Mouse (Mus musculus): Measurements from ENCODE around the gene Fbxo47. TPM values are rescaled to one million over a fixed set of nuclear protein-coding genes. Genes with fewer than 3 reads are reported as not detected.
A peak's percentile ranks its signal among the peaks of the same experiment; 100 is the strongest.

Fbxo47 gene
- polyA plus RNA-seq, 1 experiment from 2014 or later = 0.84 TPM

- 83% methylated on average over 2 of the region's 2 CpGs for WGBS
- Histone ChIP-seq H3K4me2 (no peak overlapping the region), H3K36me3 (no peaks in the 10 kb centered on the region)
Observed at GRCm38 (mm10) chr11:97905540-97905939, 21.6 kb upstream of the Fbxo47 start.

GRCm38 (mm10) chr11:97904801-97905200 is 20.8 kb upstream of the Fbxo47 start:
- 79% methylated on average over 13 of the region's 13 CpGs for WGBS
- Histone ChIP-seq H3K4me2 (no peak overlapping the region), H3K36me3 (no peaks in the 10 kb centered on the region), H3K9me3 (no peaks in the 10 kb centered on the region), H3K4me3 (no peak overlapping the region), H3K4me1 (no peaks in the 10 kb centered on the region), H3K27me3 (0 out of 2 replicates have a peak, but pooled peaks cover 3% of the 10 kb centered on the region), H3K9ac (no peak overlapping the region), H3K27ac (no peak overlapping the region)
- ATAC-seq (ENCODE audit: insufficient number of reproducible peaks, insufficient read depth, low FRiP score, low TSS enrichment, low read depth) = no peak

More at GRCm38 (mm10) chr11:97905540-97905939, 21.6 kb upstream of the Fbxo47 start:
- H3K27ac ChIP-seq = no peak overlapping the region
- no peaks in the 10 kb centered on the region for H3K9me3 ChIP-seq
- H3K27me3 ChIP-seq = 0 out of 2 replicates have a peak, but pooled peaks cover 3% of the 10 kb centered on the region
- no peak for ATAC-seq (ENCODE audit: insufficient number of reproducible peaks, insufficient read depth, low FRiP score, low TSS enrichment, low read depth)
- no peak overlapping the region for H3K9ac ChIP-seq
- no peaks in the 10 kb centered on the region for H3K4me1 ChIP-seq
- H3K4me3 ChIP-seq = no peak overlapping the region

- no peak for ATAC-seq (ENCODE audit: insufficient number of reproducible peaks, insufficient read depth, low FRiP score, low TSS enrichment, low read depth)
- H3K27ac ChIP-seq = no peak overlapping the region
- no peak overlapping the region for H3K9ac ChIP-seq
- H3K4me3 ChIP-seq = no peak overlapping the region
- no peak overlapping the region for H3K4me2 ChIP-seq
- H3K27me3 ChIP-seq = no peaks in the 10 kb centered on the region
- WGBS = 80% methylated on average over 6 of the region's 6 CpGs
- no peaks in the 10 kb centered on the region for H3K4me1 ChIP-seq
- no peaks in the 10 kb centered on the region for H3K9me3 ChIP-seq
- no peaks in the 10 kb centered on the region for H3K36me3 ChIP-seq
Observed at GRCm38 (mm10) chr11:97901806-97902205, 17.9 kb upstream of the Fbxo47 start.

GRCm38 (mm10) chr11:97899822-97900221 is 15.9 kb upstream of the Fbxo47 start:
- Histone ChIP-seq H3K27me3 (no peaks in the 10 kb centered on the region), H3K4me1 (no peaks in the 10 kb centered on the region), H3K4me2 (no peak overlapping the region), H3K36me3 (no peaks in the 10 kb centered on the region), H3K27ac (no peak overlapping the region), H3K9me3 (no peaks in the 10 kb centered on the region), H3K4me3 (no peak overlapping the region), H3K9ac (no peak overlapping the region)
- WGBS = 5% methylated on average over 2 of the region's 2 CpGs
- ATAC-seq (ENCODE audit: insufficient number of reproducible peaks, insufficient read depth, low FRiP score, low TSS enrichment, low read depth) = no peak

- WGBS = 78% methylated on average over 3 of the region's 3 CpGs
- ATAC-seq (ENCODE audit: insufficient number of reproducible peaks, insufficient read depth, low FRiP score, low TSS enrichment, low read depth) = no peak
Observed at GRCm38 (mm10) chr11:97897568-97898185, 13.7 kb upstream of the Fbxo47 start.

GRCm38 (mm10) chr11:97896655-97897054 is 12.7 kb upstream of the Fbxo47 start:
- ATAC-seq (ENCODE audit: insufficient number of reproducible peaks, insufficient read depth, low FRiP score, low TSS enrichment, low read depth) = no peak
- H3K4me3 ChIP-seq = no peak overlapping the region
- H3K9me3 ChIP-seq = peaks cover 3% of the 10 kb centered on the region; the same call in 1 of the 2 replicates
- H3K4me1 ChIP-seq = no peaks in the 10 kb centered on the region
- no peaks in the 10 kb centered on the region for H3K36me3 ChIP-seq
- no peak overlapping the region for H3K27ac ChIP-seq
- H3K9ac ChIP-seq = no peak overlapping the region
- H3K27me3 ChIP-seq = no peaks in the 10 kb centered on the region
- WGBS = 63% methylated on average over 4 of the region's 4 CpGs
- H3K4me2 ChIP-seq = no peak overlapping the region

More at GRCm38 (mm10) chr11:97897568-97898185, 13.7 kb upstream of the Fbxo47 start:
- Histone ChIP-seq H3K9me3 (peaks cover 3% of the 10 kb centered on the region; the same call in 1 of the 2 replicates), H3K36me3 (no peaks in the 10 kb centered on the region), H3K4me2 (no peak overlapping the region), H3K27me3 (no peaks in the 10 kb centered on the region), H3K4me3 (no peak overlapping the region), H3K27ac (no peak overlapping the region), H3K4me1 (no peaks in the 10 kb centered on the region), H3K9ac (no peak overlapping the region)

GRCm38 (mm10) chr11:97891821-97892220 is 7.9 kb upstream of the Fbxo47 start:
- H3K9ac ChIP-seq = no peak overlapping the region
- H3K27ac ChIP-seq = no peak overlapping the region
- no peak overlapping the region for H3K4me2 ChIP-seq
- H3K4me3 ChIP-seq = no peak overlapping the region
- no peaks in the 10 kb centered on the region for H3K36me3 ChIP-seq
- no peaks in the 10 kb centered on the region for H3K27me3 ChIP-seq
- WGBS = 70% methylated on average over 5 of the region's 5 CpGs
- no peak for ATAC-seq (ENCODE audit: insufficient number of reproducible peaks, insufficient read depth, low FRiP score, low TSS enrichment, low read depth)
- H3K9me3 ChIP-seq = peaks cover 3% of the 10 kb centered on the region; the same call in 1 of the 2 replicates
- H3K4me1 ChIP-seq = no peaks in the 10 kb centered on the region

GRCm38 (mm10) chr11:97885296-97885915 is 1.5 kb upstream of the Fbxo47 start:
- H3K4me3 ChIP-seq = peak overlapping the region; percentile 58; the same call in 1 of the 2 replicates
- no peak overlapping the region for H3K4me2 ChIP-seq
- H3K4me1 ChIP-seq = no peaks in the 10 kb centered on the region
- no peaks in the 10 kb centered on the region for H3K36me3 ChIP-seq
- H3K9me3 ChIP-seq = no peaks in the 10 kb centered on the region
- H3K27me3 ChIP-seq = no peaks in the 10 kb centered on the region
- ATAC-seq (ENCODE audit: insufficient number of reproducible peaks, insufficient read depth, low FRiP score, low TSS enrichment, low read depth) = no peak
- H3K9ac ChIP-seq = no peak overlapping the region
- 93% methylated on average over 2 of the region's 2 CpGs for WGBS
- no peak overlapping the region for H3K27ac ChIP-seq

GRCm38 (mm10) chr11:97884601-97885185 is 739 bp upstream of the Fbxo47 start:
- H3K9ac ChIP-seq = peak overlapping the region; percentile 63
- H3K27ac ChIP-seq = peak overlapping the region; percentile 86
- no peaks in the 10 kb centered on the region for H3K9me3 ChIP-seq
- WGBS = 27% methylated on average over 7 of the region's 7 CpGs
- no peaks in the 10 kb centered on the region for H3K27me3 ChIP-seq
- H3K4me2 ChIP-seq = peak overlapping the region; percentile 64
- H3K4me1 ChIP-seq = no peaks in the 10 kb centered on the region
- no peak for ATAC-seq (ENCODE audit: insufficient number of reproducible peaks, insufficient read depth, low FRiP score, low TSS enrichment, low read depth)
- peak overlapping the region; percentile 58 for H3K4me3 ChIP-seq
- H3K36me3 ChIP-seq = no peaks in the 10 kb centered on the region

GRCm38 (mm10) chr11:97883542-97883917 is 424 bp downstream of the Fbxo47 start:
- Histone ChIP-seq H3K9me3 (no peaks in the 10 kb centered on the region), H3K27me3 (no peaks in the 10 kb centered on the region), H3K27ac (peak overlapping the region; percentile 86), H3K36me3 (no peaks in the 10 kb centered on the region), H3K4me1 (no peaks in the 10 kb centered on the region), H3K4me2 (peak overlapping the region; percentile 64), H3K9ac (peak overlapping the region; percentile 64), H3K4me3 (peak overlapping the region; percentile 58)
- WGBS = 4% methylated on average over 26 of the region's 26 CpGs
- no peak for ATAC-seq (ENCODE audit: insufficient number of reproducible peaks, insufficient read depth, low FRiP score, low TSS enrichment, low read depth)

- H3K27me3 ChIP-seq = no peaks in the 10 kb centered on the region
- H3K36me3 ChIP-seq = no peaks in the 10 kb centered on the region
- no peak overlapping the region for H3K4me2 ChIP-seq
- H3K4me1 ChIP-seq = no peaks in the 10 kb centered on the region
- no peak overlapping the region for H3K9ac ChIP-seq
- no peak for ATAC-seq (ENCODE audit: insufficient number of reproducible peaks, insufficient read depth, low FRiP score, low TSS enrichment, low read depth)
- H3K4me3 ChIP-seq = no peak overlapping the region
- H3K27ac ChIP-seq = no peak overlapping the region
- 85% methylated on average over 4 of the region's 4 CpGs for WGBS
- H3K9me3 ChIP-seq = no peaks in the 10 kb centered on the region
Observed at GRCm38 (mm10) chr11:97880362-97880761, 3.6 kb downstream of the Fbxo47 start.

- no peak overlapping the region for H3K4me2 ChIP-seq
- no peaks in the 10 kb centered on the region for H3K27me3 ChIP-seq
- ATAC-seq (ENCODE audit: insufficient number of reproducible peaks, insufficient read depth, low FRiP score, low TSS enrichment, low read depth) = no peak
- H3K36me3 ChIP-seq = no peaks in the 10 kb centered on the region
- no peaks in the 10 kb centered on the region for H3K9me3 ChIP-seq
- WGBS = 78% methylated on average over 2 of the region's 2 CpGs
- H3K4me1 ChIP-seq = no peaks in the 10 kb centered on the region
- H3K27ac ChIP-seq = no peak overlapping the region
- no peak overlapping the region for H3K4me3 ChIP-seq
- H3K9ac ChIP-seq = no peak overlapping the region
Observed at GRCm38 (mm10) chr11:97877341-97877740, 6.6 kb downstream of the Fbxo47 start.
